Mouse (Mus musculus) hindbrain, embryonic 11.5 days (tissue): ENCODE results near the gene Slfn14. TPM values are rescaled to one million over a fixed set of nuclear protein-coding genes. Genes with fewer than 3 reads are reported as not detected.

Source experiments
- ATAC-seq: fragments of 200-750 bp; cut with Nextera tagmentation; 2 replicates; pipeline ENCODE4 v1.8.0; 2017; ENCODE audit warnings: mild to moderate bottlenecking, moderate TSS enrichment, moderate library complexity; ENCODE audit not compliant: low FRiP score
- DNase-seq: peaks from one replicate; pipeline ENCODE4 v3.0.0-alpha.2; 2015; ENCODE audit warnings: low spot score
- H3K27ac ChIP-seq: fragments of 300-500 bp; sonication (generic); 2 replicates; pipeline ENCODE4 v1.5.1; 2014; ENCODE audit warnings: mild to moderate bottlenecking, low read depth, low read length
- H3K27me3 ChIP-seq: fragments of 300-500 bp; sonication (generic); 2 replicates; pipeline ENCODE4 v1.6.1; 2014; ENCODE audit warnings: mild to moderate bottlenecking, low read length, moderate library complexity, mixed read lengths; ENCODE audit not compliant: control insufficient read depth, insufficient read depth
- H3K36me3 ChIP-seq: fragments of 300-500 bp; sonication (generic); 2 replicates; pipeline ENCODE4 v1.6.1; 2014; ENCODE audit warnings: mild to moderate bottlenecking, low read length, moderate library complexity, mixed read lengths; ENCODE audit not compliant: control insufficient read depth, insufficient read depth
- H3K4me1 ChIP-seq: fragments of 300-500 bp; sonication (generic); replicated peaks from 2 replicates; pipeline ENCODE4 v1.6.1; 2014; ENCODE audit warnings: low read length, mixed read lengths; ENCODE audit not compliant: control insufficient read depth, insufficient read depth
- H3K4me2 ChIP-seq: fragments of 300-500 bp; sonication (generic); replicated peaks from 2 replicates; pipeline ENCODE4 v1.6.1; 2014; ENCODE audit warnings: mild to moderate bottlenecking, low read depth, low read length
- H3K4me3 ChIP-seq: fragments of 300-500 bp; sonication (generic); 2 replicates; pipeline ENCODE4 v1.5.1; 2014; ENCODE audit warnings: low read depth, low read length
- H3K9ac ChIP-seq: fragments of 300-500 bp; sonication (generic); 2 replicates; pipeline ENCODE4 v1.6.1; 2014; ENCODE audit warnings: low read depth, low read length
- H3K9me3 ChIP-seq: fragments of 300-500 bp; sonication (generic); 2 replicates; pipeline ENCODE4 v1.6.1; 2016; ENCODE audit warnings: low read length; ENCODE audit not compliant: control insufficient read depth
- whole genome bisulfite sequencing: fragments of 180-500 bp; shearing (Covaris S2); extraction: QIAGEN DNeasy Blood & Tissue Kit; methylation state at CpG from one replicate; pipeline ENCODE4 v1.1.7; 2014; 5-methylcytosine and 5-hydroxymethylcytosine counted together
- polyA plus RNA-seq: library from polyadenylated mRNA; unstranded; fragments of >200 nt; fragmentation: Nextera tagmentation; extraction: Ambion mirVana; gene quantifications from 2 replicates; pipeline ENCODE4 v1.2.1, GENCODE M21; 2014

Slfn14 gene
- polyA plus RNA-seq, 1 experiment from 2014 or later, result 0.86 TPM

- no peak for ATAC-seq
Observed at GRCm38 (mm10) chr11:83292251-83292587, 5.7 kb upstream of the Slfn14 start.

DNA sequence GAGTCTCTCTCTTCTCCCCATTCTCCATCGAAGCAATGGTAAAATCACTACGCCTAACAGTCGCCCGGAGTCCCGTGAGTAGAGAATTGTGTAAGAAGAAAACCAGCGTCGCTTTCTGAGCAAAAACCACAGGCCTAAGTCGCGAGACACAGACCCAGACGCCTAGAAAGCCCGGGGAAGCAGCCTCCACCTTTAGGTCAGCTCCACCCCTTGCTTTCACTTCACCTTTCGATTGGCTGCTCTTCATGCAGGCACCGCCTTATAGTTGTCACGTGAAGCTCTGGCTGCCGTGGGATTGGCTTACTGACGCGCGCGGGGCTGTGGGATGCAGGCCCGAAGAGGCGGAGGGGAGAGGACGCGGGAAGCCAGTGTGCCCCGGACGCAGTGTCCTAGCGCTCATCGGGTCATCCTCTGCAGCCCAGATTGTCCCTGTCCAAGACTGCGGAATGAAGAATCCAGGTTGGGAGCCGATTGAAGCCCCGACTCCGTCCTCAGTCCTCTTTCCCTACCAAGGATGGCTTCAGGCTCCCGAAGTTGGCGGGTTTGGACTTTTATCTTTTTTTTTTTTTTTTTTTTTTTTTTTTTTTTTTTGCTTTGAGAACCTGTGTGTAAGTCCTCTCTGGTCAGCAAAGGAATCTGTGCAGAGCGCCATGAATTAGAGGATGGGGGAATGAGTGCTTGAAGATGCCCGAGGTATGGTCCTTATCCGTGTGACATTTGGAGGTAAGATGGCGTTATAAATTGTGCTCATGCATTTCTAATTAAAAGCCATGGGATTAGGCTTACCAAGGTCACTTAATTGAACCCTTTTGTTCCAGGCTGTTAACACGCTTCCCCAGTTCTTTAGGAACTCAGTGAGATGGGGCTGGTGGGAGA is 5.1 kb upstream of the Slfn14 start:
- ATAC-seq (peak; percentile 99), DNase-seq (peak; percentile 92)
- H3K9me3 ChIP-seq, result no peaks in the 10 kb centered on the region
- H3K4me2 ChIP-seq, result peak overlapping the region; percentile 76
- H3K36me3 ChIP-seq, result no peaks in the 10 kb centered on the region
- peak overlapping the region; percentile 64 for H3K4me3 ChIP-seq
- peaks cover 3% of the 10 kb centered on the region; the same call in 1 of the 2 replicates for H3K4me1 ChIP-seq
- no peaks in the 10 kb centered on the region for H3K27me3 ChIP-seq
- no peak overlapping the region; the same call in 1 of the 2 replicates for H3K27ac ChIP-seq
- peak overlapping the region; percentile 79 for H3K9ac ChIP-seq
- under 1% methylated on average over 38 of the region's 38 CpGs for WGBS

More at GRCm38 (mm10) chr11:83292251-83292587, 5.7 kb upstream of the Slfn14 start:
- Histone ChIP-seq H3K4me2 (peak overlapping the region; percentile 76), H3K27ac (no peak overlapping the region), H3K9ac (peak overlapping the region; percentile 79), H3K36me3 (no peaks in the 10 kb centered on the region), H3K9me3 (no peaks in the 10 kb centered on the region), H3K4me1 (peaks cover 3% of the 10 kb centered on the region; the same call in 1 of the 2 replicates), H3K4me3 (peak overlapping the region; percentile 64), H3K27me3 (no peaks in the 10 kb centered on the region)
- DNase-seq, result no peak
- 7% methylated on average over 5 of the region's 5 CpGs for WGBS

GRCm38 (mm10) chr11:83289633-83290032 is 3.1 kb upstream of the Slfn14 start:
- peaks cover 3% of the 10 kb centered on the region; the same call in 1 of the 2 replicates for H3K4me1 ChIP-seq
- H3K27me3 ChIP-seq, result no peaks in the 10 kb centered on the region
- H3K27ac ChIP-seq, result no peak overlapping the region
- DNase-seq, result no peak
- no peaks in the 10 kb centered on the region for H3K36me3 ChIP-seq
- H3K9me3 ChIP-seq, result no peaks in the 10 kb centered on the region
- H3K9ac ChIP-seq, result no peak overlapping the region
- ATAC-seq, result no peak
- 82% methylated on average over 2 of the region's 2 CpGs for WGBS
- no peak overlapping the region for H3K4me3 ChIP-seq
- H3K4me2 ChIP-seq, result no peak overlapping the region

DNA sequence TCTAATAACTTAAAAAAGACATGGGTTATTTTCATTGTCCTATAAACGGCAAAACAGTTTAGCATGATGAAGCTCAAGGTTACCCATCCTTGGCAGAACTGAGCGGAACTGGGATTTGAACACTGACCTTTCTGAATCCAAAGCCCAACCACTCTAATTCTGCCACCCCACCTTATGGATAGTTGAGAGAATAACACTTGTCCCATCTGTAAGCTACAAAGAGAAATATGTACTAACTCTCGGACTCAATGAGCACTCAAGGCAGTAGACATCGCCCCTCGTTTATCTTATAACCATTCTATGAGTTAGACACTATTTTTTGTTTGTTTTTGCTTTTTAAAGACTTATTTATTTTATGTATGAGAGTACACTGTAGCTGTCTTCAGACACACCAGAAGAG is 2.5 kb upstream of the Slfn14 start:
- Histone ChIP-seq H3K9ac (no peak overlapping the region), H3K4me1 (peaks cover 3% of the 10 kb centered on the region; the same call in 1 of the 2 replicates), H3K27ac (no peak overlapping the region), H3K36me3 (no peaks in the 10 kb centered on the region), H3K4me3 (no peak overlapping the region), H3K27me3 (no peaks in the 10 kb centered on the region), H3K9me3 (no peaks in the 10 kb centered on the region), H3K4me2 (no peak overlapping the region)
- DNase-seq (no peak), ATAC-seq (no peak)
- WGBS, result 92% methylated on average over 5 of the region's 5 CpGs

DNA sequence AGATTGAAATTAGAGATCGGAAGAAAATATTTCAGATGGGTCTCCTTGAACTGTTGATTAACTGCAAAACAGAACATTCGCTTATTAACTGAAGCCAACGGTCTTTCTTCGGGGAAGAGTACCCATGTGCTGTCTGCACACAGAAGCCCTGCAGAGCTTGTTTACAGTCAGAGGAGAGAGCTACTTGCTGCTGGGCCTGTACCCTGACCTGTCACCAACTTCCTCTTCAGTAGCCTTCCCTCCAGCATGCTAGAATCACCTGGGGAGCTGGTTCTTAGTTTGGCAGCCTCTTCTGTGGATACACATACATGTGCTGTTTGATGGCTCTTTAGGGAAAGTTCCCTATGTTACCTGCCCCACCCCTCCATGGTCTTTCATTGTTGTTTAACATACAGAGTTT is 899 bp downstream of the Slfn14 start:
- no peak overlapping the region for H3K9ac ChIP-seq
- H3K36me3 ChIP-seq, result no peaks in the 10 kb centered on the region
- H3K4me1 ChIP-seq, result no peaks in the 10 kb centered on the region
- no peak overlapping the region for H3K4me2 ChIP-seq
- 90% methylated on average over 4 of the region's 4 CpGs for WGBS
- DNase-seq (no peak), ATAC-seq (no peak)
- no peaks in the 10 kb centered on the region for H3K9me3 ChIP-seq
- no peak overlapping the region for H3K4me3 ChIP-seq
- no peaks in the 10 kb centered on the region for H3K27me3 ChIP-seq
- H3K27ac ChIP-seq, result no peak overlapping the region

DNA sequence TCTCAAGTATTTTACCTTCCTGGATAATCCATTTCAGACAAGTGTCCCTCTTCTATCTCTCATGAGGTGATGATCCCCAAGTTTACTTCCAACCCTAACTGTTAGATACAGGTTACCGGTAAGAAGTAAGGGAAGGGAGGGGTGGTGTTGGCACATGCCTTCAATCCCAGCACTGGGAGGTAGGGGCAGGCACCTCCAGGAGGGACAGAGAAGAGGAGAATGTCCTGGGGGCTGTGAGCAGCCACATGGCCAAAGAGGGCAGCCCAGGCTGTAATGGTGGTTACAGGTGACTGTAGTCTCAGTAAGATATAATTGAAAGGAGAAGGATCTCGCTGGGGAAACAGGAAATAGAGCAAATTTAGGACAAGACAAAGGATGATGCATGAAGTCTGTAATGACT is 4.4 kb downstream of the Slfn14 start:
- WGBS, result 80% methylated on average over 2 of the region's 2 CpGs
- Histone ChIP-seq H3K36me3 (no peaks in the 10 kb centered on the region), H3K4me2 (no peak overlapping the region), H3K27me3 (no peaks in the 10 kb centered on the region), H3K27ac (no peak overlapping the region), H3K4me1 (no peaks in the 10 kb centered on the region), H3K9me3 (no peaks in the 10 kb centered on the region), H3K4me3 (no peak overlapping the region), H3K9ac (no peak overlapping the region)
- ATAC-seq, result no peak
- DNase-seq, result no peak

GRCm38 (mm10) chr11:83279691-83280090 is 6.8 kb downstream of the Slfn14 start:
- no peak for ATAC-seq
- no peak for DNase-seq
- no peak overlapping the region for H3K9ac ChIP-seq
- WGBS, result 78% methylated on average over 6 of the region's 6 CpGs
- no peak overlapping the region for H3K27ac ChIP-seq
- no peaks in the 10 kb centered on the region for H3K36me3 ChIP-seq
- no peaks in the 10 kb centered on the region for H3K27me3 ChIP-seq
- no peaks in the 10 kb centered on the region for H3K9me3 ChIP-seq
- no peak overlapping the region for H3K4me3 ChIP-seq
- no peak overlapping the region for H3K4me2 ChIP-seq
- no peaks in the 10 kb centered on the region for H3K4me1 ChIP-seq

- Histone ChIP-seq H3K4me2 (no peak overlapping the region), H3K9me3 (no peaks in the 10 kb centered on the region), H3K4me3 (no peak overlapping the region), H3K4me1 (no peaks in the 10 kb centered on the region), H3K36me3 (no peaks in the 10 kb centered on the region), H3K27ac (no peak overlapping the region), H3K27me3 (no peaks in the 10 kb centered on the region), H3K9ac (no peak overlapping the region)
- ATAC-seq, result no peak
- WGBS, result 84% methylated on average over 4 of the region's 4 CpGs
- DNase-seq, result no peak
Observed at GRCm38 (mm10) chr11:83279024-83279423, 7.5 kb downstream of the Slfn14 start.

DNA sequence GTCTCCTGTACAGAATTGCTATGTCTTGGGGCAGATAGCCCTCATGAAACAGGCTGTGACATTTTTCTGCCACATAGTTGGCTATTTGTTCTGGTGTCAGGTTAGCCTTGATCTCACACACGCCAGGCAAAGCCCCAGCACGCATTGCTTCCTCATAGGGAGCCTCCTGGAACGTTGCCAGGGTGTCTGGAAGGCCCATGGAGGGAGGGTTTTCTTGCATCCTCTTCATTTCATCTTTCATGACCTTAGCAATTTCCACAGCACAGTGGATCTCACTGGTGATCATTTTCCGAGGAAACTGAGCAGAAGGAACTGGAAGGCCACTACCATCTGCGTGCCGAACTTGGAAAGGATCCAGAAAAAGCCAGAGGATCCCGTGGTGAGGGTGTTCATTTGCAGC is 10.3 kb downstream of the Slfn14 start:
- H3K4me1 ChIP-seq, result no peaks in the 10 kb centered on the region
- no peak overlapping the region for H3K27ac ChIP-seq
- H3K27me3 ChIP-seq, result no peaks in the 10 kb centered on the region
- no peak overlapping the region for H3K4me2 ChIP-seq
- DNase-seq (no peak), ATAC-seq (no peak)
- no peak overlapping the region for H3K9ac ChIP-seq
- 74% methylated on average over 7 of the region's 7 CpGs for WGBS
- no peaks in the 10 kb centered on the region for H3K36me3 ChIP-seq
- H3K9me3 ChIP-seq, result no peaks in the 10 kb centered on the region
- no peak overlapping the region for H3K4me3 ChIP-seq
